Mouse (Mus musculus) gastrocnemius, postnatal 36 days (tissue): ENCODE data around the gene Gins2. TPM values are rescaled to one million over a fixed set of nuclear protein-coding genes. Genes with fewer than 3 reads are reported as not detected.

ENCODE experiments used
- DNase-seq, 2 experiments: peaks; one replicate each; pipeline ENCODE4 v3.0.0; 2022
- intact Hi-C: fragments of 180-260 bp; cut with DNase I; formaldehyde crosslinking; loops from one replicate; pipeline ENCODE4 v1.15.1; 2025
- total RNA-seq, 2 experiments: library from RNA; stranded (reverse); gene quantifications; 2 replicates each; pipeline ENCODE4 v1.2.3; 2021

The Gins2 gene
- total RNA-seq, 2 experiments from 2014 or later, result 0.66 to 0.94 TPM

DNA sequence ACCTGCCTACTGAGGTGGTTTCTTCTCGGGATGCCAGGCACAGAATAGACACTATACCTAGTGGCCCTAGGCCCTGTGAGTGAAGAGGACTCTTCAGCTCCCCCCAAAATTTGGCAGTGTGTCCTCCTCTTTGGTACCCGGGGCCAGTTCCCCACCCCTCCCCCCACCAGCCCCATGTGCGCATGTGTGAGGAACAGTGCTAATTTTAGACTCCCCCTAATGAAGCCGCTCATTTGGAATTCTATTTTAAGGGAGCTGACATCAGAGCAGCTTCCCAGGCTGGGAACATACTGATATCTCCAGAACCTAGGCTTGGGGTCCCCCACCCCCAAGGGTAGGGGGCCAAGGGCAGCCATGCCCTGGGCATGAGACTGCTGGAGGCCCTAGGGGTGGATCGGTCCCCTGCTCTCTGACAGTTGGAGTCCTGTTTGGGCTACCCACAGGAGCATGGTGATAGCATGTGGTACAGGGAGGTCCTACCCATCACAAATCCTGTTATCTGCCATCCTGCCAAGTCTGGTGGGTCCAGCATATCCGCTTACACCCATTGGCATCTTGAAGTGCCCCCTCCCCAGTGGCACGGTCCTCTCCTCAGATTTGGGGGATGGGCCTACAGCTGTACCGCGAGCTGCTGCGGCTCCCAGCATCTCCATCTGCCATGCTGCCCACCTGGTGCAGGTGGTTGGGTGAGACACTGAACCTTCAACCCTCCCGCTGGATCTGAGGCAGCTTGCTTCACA lies 38.0 kb downstream of the Gins2 start:
- intact Hi-C loops, result no loop called here
- no peak for DNase-seq

DNA sequence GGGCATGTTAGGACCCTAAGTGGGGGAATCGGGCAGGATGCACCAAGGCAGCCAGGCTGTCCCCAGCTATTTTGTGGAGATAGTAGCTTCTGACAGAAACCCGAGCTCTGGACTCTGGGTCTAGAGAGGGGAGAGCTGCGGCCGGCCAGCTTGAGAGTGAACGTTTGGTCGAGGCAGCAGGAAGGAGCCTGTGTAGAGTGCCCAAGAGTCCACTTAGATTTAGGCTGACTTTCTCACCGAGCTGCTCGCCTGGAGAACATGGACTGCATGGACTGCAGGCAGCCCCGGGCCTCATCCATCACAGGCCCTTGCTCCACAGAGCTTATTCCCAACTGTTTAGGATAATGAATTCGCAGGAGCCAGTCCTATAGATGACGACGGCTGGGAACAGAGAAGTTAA lies 38.7 kb downstream of the Gins2 start:
- intact Hi-C loops, result no loop called here
- no peak for DNase-seq

DNA sequence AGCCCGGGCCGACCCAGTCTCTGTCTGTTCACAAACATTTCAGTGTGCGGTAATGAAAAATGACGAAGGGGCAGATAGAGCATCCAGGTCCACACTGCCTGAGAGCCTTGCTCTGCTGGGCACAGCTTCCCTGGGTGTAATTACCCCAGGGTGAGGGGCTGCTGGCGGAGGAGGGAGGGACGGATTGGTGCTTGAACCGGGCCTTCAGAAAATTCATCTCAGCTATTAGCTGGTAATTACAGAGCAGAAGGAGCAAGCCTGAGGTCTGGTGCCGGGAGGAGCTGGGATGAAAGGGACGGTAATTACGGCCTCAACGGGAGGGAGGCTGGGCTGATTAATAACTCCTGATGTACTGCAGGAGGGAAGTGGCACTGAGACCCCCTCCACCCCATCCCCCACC lies 39.2 kb downstream of the Gins2 start:
- intact Hi-C loops, result no loop called here
- DNase-seq, result no peak

DNA sequence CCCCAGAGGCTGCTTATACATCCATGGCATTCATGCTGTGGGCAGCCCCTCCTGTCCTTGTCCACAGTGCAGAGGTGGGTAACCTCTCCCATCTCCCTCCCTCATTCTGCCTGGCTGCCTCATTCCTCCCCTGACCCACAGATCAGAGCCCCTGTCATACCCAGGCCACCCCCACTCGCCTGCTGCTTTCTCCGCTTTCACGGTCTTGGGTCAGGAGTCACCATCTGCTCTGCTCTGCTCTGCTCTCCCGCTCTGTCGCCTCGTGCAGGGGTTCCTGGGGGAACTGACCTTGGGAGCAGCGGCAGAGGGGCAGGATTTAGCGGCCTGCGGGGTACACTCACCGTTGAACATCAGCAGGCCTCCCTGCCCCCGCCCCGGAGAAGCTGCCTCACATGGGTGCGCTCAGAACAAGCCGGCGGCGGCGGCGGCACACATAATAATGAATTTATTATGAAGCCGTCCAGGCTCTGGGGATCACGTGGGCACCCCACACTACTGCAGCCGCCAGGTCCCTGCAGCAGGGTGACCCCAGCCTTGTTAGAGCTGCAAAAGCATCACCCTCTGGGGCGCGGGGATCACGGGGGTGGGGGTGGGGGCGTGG lies 39.7 kb downstream of the Gins2 start:
- no peak for DNase-seq
- intact Hi-C loops, result no loop called here

DNA sequence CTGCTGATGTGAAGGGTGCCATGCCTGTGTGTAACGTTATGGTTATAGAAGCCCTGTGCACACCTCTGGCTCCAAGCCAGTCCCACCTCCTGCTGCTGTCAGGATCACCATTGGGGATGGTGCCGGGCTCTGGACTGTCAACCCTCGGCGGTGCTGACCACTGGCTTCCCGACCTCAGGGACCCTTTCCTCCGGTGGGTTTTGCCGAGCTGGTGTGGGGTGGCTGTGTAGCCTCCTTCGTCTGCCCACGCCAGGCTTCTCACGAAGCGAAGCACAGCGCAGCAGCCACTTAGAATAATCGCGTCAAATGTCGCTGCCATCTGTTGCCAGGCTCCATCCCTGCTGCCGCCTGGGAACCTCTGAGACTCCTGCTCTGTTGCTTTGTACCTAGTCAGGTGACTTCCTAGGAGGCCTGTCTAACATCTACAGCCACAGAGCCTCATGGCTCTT lies 40.8 kb downstream of the Gins2 start:
- DNase-seq, result no peak
- intact Hi-C loops, result no loop called here

DNA sequence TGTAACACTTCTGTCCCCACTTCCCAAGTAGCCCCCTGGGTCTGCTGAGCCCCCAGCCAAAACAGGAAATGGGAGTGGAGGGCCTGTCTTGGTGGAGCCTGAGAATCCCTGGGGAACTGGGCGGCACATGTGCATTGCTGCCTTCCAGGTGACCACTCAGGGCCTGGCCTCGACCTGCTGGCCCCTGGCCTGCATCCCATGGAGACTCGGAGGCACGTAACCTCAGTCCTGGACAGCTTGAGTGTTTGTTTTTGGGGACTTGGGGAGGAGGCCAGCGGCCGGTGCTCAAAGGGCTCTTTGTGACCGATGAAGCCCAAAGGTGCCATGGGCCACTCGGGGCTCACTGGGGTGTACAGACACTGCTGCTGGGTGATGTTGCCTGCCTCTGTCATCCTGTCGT lies 41.5 kb downstream of the Gins2 start:
- no peak for DNase-seq
- intact Hi-C loops, result no loop called here

DNA sequence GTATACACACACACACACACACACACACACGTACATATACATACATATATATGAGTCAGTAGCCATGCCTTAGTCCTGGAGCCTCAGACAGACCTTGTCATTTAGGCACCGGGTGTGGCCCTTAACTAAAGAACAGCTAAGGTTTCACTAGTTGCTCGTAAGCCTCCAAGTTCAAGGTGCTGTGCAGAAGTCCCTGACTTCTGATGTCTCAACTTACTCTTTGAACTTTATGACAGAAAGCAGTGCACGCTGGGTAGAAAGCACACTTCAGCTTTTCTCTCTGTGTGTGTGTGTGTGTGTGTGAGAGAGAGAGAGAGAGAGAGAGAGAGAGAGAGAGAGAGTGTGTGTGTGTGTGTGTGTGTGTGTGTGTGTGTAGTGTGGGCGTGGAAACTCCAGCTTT lies 44.9 kb downstream of the Gins2 start:
- intact Hi-C loops, result no loop called here
- DNase-seq, result no peak

DNA sequence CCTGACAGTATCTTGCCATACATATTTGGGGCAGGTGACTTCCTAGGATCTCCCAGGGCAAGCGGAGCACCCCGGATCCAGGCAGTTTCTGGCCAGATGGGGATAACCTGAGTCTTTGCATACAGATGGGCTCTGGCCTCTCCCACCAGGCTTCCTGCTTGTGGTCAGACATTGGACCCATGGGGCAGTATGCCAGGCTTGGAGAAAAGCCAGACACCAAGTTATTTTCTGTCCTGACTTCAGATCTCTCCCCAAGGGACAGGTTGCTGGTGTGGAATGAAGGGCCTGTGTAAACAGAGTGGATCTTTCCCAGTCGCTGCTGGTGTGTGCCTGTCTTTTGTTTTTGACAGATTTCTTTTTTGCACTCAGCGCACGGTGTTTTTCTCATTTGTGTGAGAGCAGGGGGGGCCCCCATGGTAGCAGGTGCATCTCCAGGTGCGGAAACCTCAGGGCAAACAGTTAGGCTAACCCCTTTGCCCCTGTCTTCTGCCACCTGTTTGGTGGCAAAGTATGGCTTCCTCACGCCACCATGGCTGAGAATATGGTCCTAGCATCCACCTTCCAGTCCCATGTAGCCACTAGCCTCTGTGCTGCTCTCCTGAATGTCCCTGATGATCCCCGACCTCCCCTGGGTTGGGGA lies 45.6 kb downstream of the Gins2 start:
- intact Hi-C loops, result no loop called here
- peak; percentile 53 to 69 for DNase-seq

DNA sequence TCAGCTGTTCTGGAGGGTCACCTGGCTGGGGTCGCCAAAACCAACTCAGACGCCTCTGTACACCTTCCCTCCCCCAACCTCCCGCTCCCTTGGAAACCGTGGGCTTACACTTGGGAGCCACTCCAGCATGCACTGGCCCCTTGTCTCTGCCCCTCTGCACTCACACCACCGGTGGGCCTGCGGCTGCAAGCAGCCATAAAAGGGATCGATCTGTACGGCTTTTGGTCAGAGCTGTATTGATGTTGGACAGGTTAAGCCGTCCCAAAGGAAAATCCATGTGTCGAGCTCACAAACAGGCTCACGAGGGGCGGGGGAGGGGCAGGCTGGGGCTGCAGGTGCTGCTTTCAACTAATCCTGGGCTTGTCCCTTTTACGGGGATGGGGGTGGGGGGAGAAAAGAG lies 46.1 kb downstream of the Gins2 start:
- intact Hi-C loops, result no loop called here
- DNase-seq, result no peak

DNA sequence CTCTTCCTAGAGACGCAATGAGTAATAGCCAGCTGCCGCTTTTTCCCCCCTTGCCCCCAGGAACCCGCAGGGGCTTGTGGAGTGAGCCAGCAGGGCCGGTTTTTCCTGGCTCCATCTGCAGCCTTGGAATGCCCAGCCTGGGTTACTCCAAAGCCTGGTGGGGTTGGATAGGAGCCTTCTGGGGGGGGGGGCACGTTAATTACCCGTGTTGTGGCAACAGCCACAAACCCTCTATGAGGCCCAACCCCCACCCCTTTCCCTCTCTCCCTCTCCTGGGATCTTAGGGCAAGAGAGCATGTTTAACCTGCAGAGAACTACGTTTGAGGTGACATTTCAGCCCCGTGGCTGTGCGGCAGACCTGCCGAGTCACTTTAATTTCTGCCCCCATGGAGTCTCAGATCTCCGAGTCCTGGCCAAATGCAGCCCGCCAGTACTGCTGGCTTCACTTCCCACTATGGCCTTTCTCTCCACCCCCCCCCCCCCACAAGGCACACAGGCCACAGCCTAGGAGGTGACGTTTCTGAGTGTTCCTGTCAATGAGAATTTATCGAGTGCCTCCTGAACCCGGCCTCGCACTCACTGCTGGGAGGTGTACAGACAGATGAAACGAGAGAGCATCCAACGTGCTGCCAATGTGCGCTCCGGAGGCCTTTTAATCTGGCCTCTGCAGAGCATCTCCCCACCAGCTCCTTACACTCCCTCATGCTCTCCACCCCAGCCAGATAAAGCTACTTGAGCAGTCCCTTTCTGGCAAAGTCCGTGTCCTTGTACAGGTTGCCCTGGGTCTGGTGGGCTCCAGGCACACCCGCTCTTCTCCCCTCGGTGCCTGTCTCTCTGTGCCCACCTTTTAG lies 49.1 kb downstream of the Gins2 start:
- intact Hi-C loops, result no loop called here
- DNase-seq, result peak in 1 of 2 experiments; percentile 42

DNA sequence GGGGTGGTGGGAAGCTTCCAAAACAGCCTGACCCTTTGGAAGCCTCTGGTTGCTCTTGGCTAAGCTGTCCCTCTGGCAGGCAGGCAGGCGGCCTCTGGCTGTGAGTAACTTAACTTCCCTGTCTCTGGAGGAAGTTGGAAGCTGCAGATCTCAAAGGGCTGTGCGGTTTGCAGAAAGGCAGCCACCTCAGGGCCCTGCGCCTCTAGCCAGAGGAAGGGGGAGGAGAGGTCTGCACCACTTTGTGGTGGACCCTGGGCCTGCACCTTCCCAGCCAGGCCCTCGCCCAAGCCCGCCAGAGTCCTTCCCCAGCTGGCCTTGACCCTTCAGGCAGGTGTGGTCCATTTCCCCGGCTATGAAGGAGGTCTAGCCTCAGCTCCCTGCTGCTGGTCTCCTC lies 49.7 kb downstream of the Gins2 start:
- intact Hi-C loops, result no loop called here
- no peak for DNase-seq

DNA sequence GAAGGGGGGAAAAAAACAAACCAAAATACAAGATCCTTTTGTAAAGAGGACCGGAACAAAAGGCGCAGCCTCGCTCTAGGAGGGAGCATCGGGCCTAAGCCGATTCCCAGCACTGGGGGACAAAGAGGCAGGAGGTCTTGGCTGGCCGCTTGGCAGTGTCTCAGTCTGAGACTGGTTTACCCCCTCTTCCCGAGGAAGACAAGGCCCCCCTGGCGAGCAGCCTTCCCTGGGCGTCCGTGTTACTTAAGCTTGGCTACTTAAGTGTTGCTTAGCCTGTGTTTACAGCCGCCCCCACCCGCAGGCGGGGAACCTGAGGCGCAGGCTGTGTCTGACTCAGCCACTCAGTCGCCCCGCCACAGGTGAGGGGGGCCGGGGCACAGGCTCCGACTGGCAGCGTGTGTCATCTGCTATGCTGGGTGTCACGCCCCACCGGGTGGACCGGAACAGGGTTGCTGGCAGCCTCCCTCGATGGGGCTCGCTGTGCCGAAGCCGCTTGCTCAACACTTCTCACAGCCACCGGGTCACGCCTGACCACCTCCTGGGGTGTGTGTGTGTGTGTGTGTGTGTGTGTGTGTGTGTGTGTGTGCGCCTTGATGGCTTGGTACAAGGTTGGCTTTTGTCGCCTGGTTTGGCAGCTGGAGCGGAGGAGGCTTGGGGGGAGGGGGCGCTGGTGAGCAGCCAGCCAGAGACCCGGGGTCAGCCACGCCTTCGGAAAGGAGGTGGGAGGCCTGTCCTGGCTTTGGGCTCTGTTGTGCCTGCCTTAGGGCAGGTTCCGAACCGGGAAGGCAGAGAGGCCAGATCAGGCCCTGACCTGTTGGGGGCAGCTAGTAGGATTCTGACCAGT lies 50.5 kb downstream of the Gins2 start:
- intact Hi-C loops, result no loop called here
- DNase-seq, result peak; percentile 69 to 72

DNA sequence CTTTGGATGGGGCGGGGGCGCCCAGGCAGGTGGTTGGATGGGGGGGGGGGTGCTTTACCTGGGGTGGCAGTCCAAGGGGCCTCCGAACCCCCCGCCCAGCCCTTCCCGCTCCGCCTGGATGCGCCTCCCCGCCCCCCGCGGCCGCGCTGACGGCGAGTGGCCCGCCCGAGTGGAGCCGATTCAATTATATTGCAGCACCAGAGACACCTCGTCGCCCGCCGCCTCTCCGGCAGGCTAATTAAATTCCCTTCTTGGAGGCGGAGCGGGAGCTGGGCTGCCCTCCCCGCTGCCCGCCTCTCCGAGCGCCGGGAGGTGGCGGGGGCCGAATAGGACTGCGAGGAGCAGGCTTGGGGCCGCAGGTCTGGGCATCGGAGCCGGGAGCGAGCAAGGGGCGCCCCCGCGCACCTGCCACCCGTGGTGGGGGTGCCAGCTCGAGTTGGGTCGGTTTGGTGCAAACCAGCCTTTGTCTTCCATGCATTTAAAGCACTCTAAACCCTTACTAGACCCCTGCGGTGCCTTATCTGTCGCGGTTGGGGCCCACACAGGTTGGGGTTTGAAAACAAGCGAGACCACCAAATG lies 51.2 kb downstream of the Gins2 start:
- peak; percentile 44 to 50 for DNase-seq
- intact Hi-C loops, result no loop called here

DNA sequence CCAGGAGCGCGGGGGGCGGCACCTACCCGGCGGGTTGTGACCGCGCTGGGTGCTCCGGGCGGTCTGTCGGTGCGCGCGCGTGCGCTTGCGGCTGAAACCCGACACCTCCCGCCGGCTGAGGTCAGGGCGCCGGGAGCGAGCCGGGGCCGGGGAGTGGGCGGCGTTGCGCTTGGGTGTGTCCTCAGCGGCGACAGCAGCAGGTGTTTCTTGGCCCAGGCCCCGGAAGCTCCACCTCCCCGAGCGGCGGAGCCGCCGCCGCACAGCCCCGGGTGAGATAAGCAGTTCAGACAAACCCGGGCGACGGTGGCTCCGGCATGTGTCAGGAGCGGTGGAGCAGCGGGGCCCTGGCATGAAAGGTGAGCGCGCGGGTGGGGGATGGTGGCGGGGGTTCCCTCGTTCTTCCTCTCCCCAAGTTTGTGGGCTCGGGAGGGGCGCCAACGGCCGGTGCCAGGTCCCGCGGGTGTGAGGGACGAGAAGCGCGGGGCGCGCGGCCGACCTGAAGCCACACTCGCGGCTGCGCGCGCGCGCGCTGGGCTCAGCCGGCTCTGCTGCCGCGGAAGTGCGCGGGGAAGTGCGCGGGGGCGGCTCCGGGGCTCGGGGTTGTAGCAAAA lies 51.8 kb downstream of the Gins2 start:
- DNase-seq, result peak; percentile 72 to 76
- intact Hi-C loops, result no loop called here

DNA sequence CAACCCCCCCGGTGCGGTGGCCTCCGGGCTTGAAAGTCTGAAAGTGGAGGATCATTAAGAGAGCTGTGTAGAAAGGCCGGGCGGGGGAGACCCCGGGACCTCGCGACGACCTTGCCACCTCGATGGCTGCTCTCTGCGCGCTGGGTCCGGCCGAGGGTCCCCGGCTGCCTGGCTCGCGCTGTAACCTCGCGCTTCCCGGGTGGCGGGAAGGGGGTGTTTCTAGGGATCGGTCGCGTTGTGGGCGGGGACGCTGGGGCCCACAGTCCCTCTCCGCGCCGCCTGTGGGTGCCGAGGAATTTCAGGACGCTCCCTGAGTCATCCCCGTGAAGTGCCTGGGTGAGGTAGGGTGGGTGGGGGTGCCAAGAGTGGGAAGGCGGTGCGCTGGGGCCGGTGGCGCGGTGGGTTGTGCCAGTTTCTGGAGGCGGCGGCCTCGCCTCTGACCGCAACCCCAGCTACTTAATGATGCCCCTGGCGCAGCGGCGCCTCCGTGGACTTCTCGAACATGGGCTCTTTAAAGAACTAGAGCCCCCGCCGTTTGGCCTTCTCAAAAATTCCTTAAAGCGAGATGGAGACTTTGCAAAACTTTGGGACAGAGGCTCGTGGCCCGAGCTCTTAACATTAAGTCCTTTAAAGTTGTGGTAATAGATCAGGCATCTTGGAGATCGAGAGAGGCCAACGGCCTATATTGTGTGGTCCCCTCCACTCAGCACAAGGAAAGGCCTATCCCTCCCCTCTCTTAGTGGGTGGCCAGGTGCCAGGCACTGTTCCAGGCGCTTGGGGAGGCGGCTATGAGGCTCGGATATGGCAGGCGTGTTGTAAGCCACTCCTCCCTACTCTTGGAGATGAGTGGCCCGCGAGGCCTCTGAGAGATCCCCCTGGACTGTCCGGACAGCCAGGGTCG lies 52.5 kb downstream of the Gins2 start:
- DNase-seq, result peak; percentile 51 to 53
- intact Hi-C loops, result no loop called here

DNA sequence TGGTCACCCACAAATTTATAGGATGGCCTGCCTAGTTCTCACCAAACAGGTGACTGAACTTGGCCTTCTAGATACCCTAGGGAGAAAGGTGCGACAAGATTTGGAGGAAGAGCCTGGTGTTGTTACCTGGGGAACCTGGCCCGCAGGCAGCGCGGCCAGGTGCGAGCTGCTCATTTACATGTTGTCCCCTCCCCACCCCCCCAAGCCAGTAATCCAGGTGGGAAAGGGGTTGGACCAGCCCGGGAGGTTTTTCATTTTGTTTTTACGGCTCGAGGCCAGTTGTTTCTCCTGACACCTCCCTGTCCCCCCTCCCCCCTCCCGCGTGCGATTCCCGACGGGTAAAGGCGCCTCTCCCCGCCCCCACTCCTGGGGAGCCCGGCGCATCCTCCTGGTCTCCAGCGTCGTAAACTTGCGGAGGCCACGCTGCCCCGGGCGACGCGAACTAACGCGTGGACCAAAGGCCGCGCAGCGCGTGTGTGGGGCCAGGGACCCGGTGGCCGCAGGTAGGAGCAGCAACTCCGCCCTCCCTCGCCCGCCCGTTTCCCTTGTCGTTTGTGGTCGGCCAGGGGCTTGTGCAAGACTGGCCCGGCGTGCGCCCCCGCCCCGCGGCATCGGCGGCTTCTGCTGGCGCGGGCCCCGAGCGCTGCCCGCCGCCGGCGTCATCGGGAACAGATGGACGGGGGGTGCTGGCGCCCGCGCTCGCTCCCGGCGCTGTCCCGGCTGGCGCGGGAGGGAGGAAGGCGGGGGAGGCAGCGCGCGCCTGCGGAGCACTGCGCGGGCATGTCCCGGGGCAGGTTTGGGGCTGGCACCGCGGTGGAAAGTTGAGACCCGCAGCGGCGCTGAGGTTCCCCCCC lies 53.4 kb downstream of the Gins2 start:
- peak; percentile 48 to 55 for DNase-seq
- intact Hi-C loops, result no loop called here
